In the genomic region with DNA sequence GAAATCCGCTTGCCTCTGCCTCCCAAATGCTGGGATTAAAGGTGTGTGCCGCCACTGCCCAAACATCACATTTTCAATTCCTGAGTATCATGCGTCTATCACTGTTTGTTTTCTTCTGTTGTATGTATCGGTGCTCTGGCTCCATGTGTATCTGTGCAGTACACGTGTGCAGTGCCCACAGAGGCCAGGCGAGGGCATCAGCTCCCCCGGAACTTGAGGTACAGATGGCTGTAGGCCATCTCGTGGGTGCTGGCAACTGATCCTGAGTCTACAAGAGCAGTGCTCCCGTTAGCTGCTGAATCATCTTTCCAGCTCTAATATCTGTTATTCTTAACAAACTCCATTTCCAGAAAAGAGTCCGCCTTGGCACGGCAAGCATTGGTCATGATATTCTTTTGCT, we compare ENCODE assay signal across 19 mouse cellular contexts.
"Had no signal": no experiment of that assay in that cellular context is flagged by ENCODE, and none has a peak within 500 bp of the region (broad histone marks: within the 10 kb centered on the region; RNA-seq: fewer than 3 reads in every experiment).

No protein-coding gene starts in this region.

- H3K4me3 ChIP-seq: left cerebral cortex, adult 2 months; liver, embryonic 13.5 days; midbrain, embryonic 12.5 days; midbrain, embryonic 15.5 days; neural tube, embryonic 12.5 days; neural tube, embryonic 15.5 days had no signal

- H3K27me3 ChIP-seq: liver, embryonic 13.5 days; midbrain, embryonic 12.5 days; midbrain, embryonic 15.5 days; neural tube, embryonic 12.5 days; neural tube, embryonic 15.5 days had no signal

- H3K9ac ChIP-seq: liver, embryonic 13.5 days; lung, embryonic 14.5 days; midbrain, embryonic 12.5 days; midbrain, embryonic 15.5 days; neural tube, embryonic 12.5 days; neural tube, embryonic 15.5 days had no signal

- H3K4me1 ChIP-seq: liver, embryonic 13.5 days; midbrain, embryonic 12.5 days; midbrain, embryonic 15.5 days; neural tube, embryonic 12.5 days; neural tube, embryonic 15.5 days had no signal

- ATAC-seq: lung, postnatal 0 days; midbrain, embryonic 15.5 days had no signal

- H3K4me2 ChIP-seq: liver, embryonic 13.5 days; lung, embryonic 14.5 days; midbrain, embryonic 12.5 days; midbrain, embryonic 15.5 days; neural tube, embryonic 12.5 days; neural tube, embryonic 15.5 days had no signal

- DNase-seq: kidney, postnatal 36 days; layer of hippocampus, postnatal 36 days; liver, embryonic 13.5 days; lung, embryonic 14.5 days; right cerebral cortex, adult 18-20 months; right cerebral cortex, postnatal 14 days; right cerebral cortex, postnatal 4 days; thymus, adult 2 months; thymus, postnatal 14 days; thymus, postnatal 4 days had no signal

- H3K27ac ChIP-seq: kidney, postnatal 0 days; left cerebral cortex, adult 2 months; liver, embryonic 13.5 days; macrophage; midbrain, embryonic 12.5 days; midbrain, embryonic 15.5 days; neural tube, embryonic 12.5 days; neural tube, embryonic 15.5 days; stomach, postnatal 0 days had no signal

- H3K9me3 ChIP-seq: liver, embryonic 13.5 days; midbrain, embryonic 12.5 days; midbrain, embryonic 15.5 days; neural tube, embryonic 12.5 days; neural tube, embryonic 15.5 days had no signal
